Mouse (Mus musculus) liver, adult 2 months (tissue): Measurements from ENCODE around the gene Sv2c.

Experiments
- CTCF ChIP-seq: fragments of 200-500 bp; IDR thresholded peaks from 2 replicates; pipeline ENCODE4 v1.5.1; 2011; ENCODE audit warnings: low read depth, low read length, control low read depth
- POLR2A ChIP-seq: fragments of 200-500 bp; IDR thresholded peaks from 2 replicates; pipeline ENCODE4 v1.6.1; 2011; ENCODE audit warnings: low read length, control low read depth; ENCODE audit not compliant: insufficient read depth; ENCODE audit errors: extremely low read depth

DNA sequence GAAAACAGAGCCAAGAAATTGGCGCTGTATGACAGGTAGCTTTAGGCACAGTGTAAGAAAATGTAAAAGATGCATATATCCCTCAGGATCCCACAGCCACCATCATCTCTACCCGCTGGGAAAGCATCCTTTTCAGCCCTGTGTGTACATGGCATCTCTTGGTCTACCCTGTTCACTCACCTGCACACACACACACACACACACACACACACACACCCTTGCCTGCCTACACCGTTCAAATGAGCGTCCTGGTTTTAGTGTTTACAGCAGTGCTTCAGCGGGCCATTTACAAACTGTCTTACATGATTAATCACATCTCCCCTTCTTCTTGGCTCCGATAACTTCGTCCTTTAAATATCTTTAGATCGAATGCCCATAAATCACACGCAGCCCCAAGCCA lies 123.4 kb downstream of the Sv2c start:
- TF ChIP-seq CTCF: no peak
- no peak for TF ChIP-seq POLR2A
